Mouse (Mus musculus) Patski (cell line): ENCODE data around the gene Bcas1. TPM values are rescaled to one million over a fixed set of nuclear protein-coding genes. Genes with fewer than 3 reads are reported as not detected.
"Not testable (repeated sequence)": the region's sequence is repeated elsewhere in the genome, so short reads cannot be mapped to it uniquely, and the experiment has no call there.

Source experiments
- ATAC-seq: fragments of 100-300 bp; one replicate; pipeline ENCODE4 v1.8.0; 2021
- CTCF ChIA-PET: fragments of 350-600 bp; sonication (Branson Sonifier 250); formaldehyde crosslinking; loops from one replicate; lab custom pipeline; 2022; ENCODE audit warnings: inconsistent platforms; lab: Charles Lee
- POLR2A ChIA-PET: fragments of 350-600 bp; sonication (Branson Sonifier 250); formaldehyde crosslinking; loops from one replicate; lab custom pipeline; 2022; ENCODE audit warnings: antibody characterized with exemption, inconsistent platforms; lab: Charles Lee
- DNase-seq: peaks from one replicate; pipeline ENCODE4 v3.0.0-alpha.2; 2011; ENCODE audit warnings: low read depth, low spot score
- H3K27me3 ChIP-seq: fragments of 371-371 bp; one replicate; pipeline ENCODE4 v1.5.1; 2021
- CTCF ChIP-seq: fragments of 100-300 bp; IDR thresholded peaks from one replicate; pipeline ENCODE4 v1.5.1; 2021
- in situ Hi-C: fragments of 300-500 bp; cut with MboI; formaldehyde crosslinking; loops from 3 replicates; pipeline ENCODE4 v1.11.1; 2018; ENCODE audit warnings: low pct_unique_long_range_greater_than_20kb, mixed read lengths
- polyA plus RNA-seq: library from polyadenylated mRNA; unstranded; gene quantifications from one replicate; pipeline ENCODE4 v1.2.3, GENCODE M21; 2021

The Bcas1 gene
- polyA plus RNA-seq, 1 experiment from 2014 or later: not detected

GRCm38 (mm10) chr2:170459183-170459582 lies 31.5 kb upstream of the Bcas1 start:
- CTCF ChIA-PET: interaction anchor here (1.7 kb wide), 1 partner anchor 49 kb away, joined by 4 read pairs; no protein-coding TSS in a partner anchor
- POLR2A ChIA-PET: interaction anchor here (0.6 kb wide), 1 partner anchor 11 kb away, joined by 4 read pairs; no protein-coding TSS in a partner anchor
- in situ Hi-C loops: no loop called here

DNA sequence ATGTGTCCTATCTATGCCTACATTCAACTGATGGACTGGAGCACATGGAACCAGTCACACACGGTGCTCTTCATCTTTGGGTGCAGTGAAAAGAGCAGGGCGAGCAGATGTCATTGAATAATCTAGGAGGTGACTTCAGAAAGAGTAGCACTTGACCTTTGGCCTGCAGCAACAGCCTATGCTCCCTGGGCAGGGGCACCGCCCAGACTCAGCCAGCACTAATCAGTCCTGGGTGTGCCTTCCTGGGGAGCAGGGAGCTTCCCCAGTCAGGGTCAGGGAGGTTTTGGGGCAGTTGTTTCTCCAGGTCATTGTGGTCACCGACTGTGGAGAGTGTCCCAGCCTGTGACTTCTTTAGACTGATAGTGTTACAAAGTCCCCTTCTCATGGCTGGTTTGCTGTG lies 26.2 kb upstream of the Bcas1 start:
- in situ Hi-C loops: loop anchor here (5.0 kb wide), 2 partner anchors 53 to 102 kb away; no protein-coding TSS in a partner anchor
- POLR2A ChIA-PET, DNase-seq, ATAC-seq, H3K27me3 ChIP-seq: not testable (repeated sequence)
- CTCF ChIA-PET: interaction anchor here (1.3 to 3.1 kb wide), 2 partner anchors 14 to 54 kb away, joined by 4 to 19 read pairs; no protein-coding TSS in a partner anchor

More at GRCm38 (mm10) chr2:170459183-170459582, 31.5 kb upstream of the Bcas1 start:
- no peaks in the 10 kb centered on the region for H3K27me3 ChIP-seq
- TF ChIP-seq CTCF: no peak
- no peak for DNase-seq
- ATAC-seq: no peak

DNA sequence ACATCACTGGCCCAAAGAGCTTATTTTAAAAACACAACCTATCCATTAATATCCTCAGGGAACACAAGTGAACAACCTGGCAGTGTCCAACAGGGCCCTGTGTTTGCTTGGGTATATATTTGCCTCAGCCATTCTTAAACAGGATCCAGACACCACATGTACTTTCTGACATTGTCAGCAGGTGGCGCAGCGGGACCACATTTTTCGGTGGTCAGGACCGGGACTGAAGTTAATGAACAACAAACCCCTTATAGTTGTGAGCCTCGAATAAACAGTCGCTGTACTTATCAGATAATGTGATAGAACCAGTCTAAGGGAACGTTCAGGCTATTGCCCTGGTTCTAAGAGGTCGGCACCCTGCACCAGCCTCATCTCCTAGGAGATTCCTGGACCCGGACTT lies 23.3 kb upstream of the Bcas1 start:
- DNase-seq (no peak), ATAC-seq (peak; percentile 33)
- no peaks in the 10 kb centered on the region for H3K27me3 ChIP-seq
- peak; percentile 82 for TF ChIP-seq CTCF
- ChIA-PET CTCF (interaction anchor here (0.6 to 7.7 kb wide), 13 partner anchors 8 to 146 kb away, joined by 3 to 174 read pairs (median 4); no protein-coding TSS in a partner anchor), POLR2A (no interaction called here)
- in situ Hi-C loops: loop anchor here (5.0 kb wide), 2 partner anchors 56 to 99 kb away; no protein-coding TSS in a partner anchor

DNA sequence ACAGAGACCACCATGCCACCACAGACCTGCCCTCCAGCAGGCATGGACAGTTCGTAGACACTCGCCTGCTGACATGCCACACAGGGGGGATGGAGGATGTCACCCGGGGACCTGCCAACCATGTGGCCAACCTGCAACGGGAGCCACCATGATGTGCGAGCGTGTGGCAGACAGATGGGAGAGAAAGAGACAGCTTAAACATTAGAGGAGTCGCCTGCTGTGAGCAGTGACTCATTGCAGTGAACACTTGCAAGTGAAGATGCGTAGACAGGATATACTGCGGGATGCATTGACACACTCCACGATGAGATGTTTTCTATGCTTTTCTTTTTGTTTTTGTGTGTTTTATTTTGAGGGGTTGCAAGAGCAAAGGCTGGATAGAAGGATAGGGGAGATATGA lies 20.0 kb upstream of the Bcas1 start:
- H3K27me3 ChIP-seq: no peaks in the 10 kb centered on the region
- in situ Hi-C loops: loop anchor here (10.0 kb wide), 1 partner anchor 147 kb away; no protein-coding TSS in a partner anchor
- CTCF ChIA-PET: interaction anchor here (0.9 to 7.7 kb wide), 5 partner anchors 21 to 61 kb away, joined by 3 to 174 read pairs (median 3); no protein-coding TSS in a partner anchor
- no peak for ATAC-seq
- POLR2A ChIA-PET: interaction anchor here (3.0 kb wide), 1 partner anchor 64 kb away, joined by 9 read pairs; no protein-coding TSS in a partner anchor
- DNase-seq: no peak
- TF ChIP-seq CTCF: no peak

- ATAC-seq (peak; percentile 86), DNase-seq (peak; percentile 65)
- no peaks in the 10 kb centered on the region for H3K27me3 ChIP-seq
- POLR2A ChIA-PET: interaction anchor here (3.0 kb wide), 1 partner anchor 64 kb away, joined by 9 read pairs; no protein-coding TSS in a partner anchor
- CTCF ChIA-PET: interaction anchor here (0.7 to 7.7 kb wide), 5 partner anchors 12 to 61 kb away, joined by 3 to 174 read pairs (median 4); no protein-coding TSS in a partner anchor
- TF ChIP-seq CTCF: no peak
- in situ Hi-C loops: loop anchor here (10.0 kb wide), 1 partner anchor 148 kb away; no protein-coding TSS in a partner anchor
These were observed 19.3 kb upstream of the Bcas1 start for GRCm38 (mm10) chr2:170446843-170447383.

- in situ Hi-C loops: loop anchor here (10.0 kb wide), 1 partner anchor 149 kb away; no protein-coding TSS in a partner anchor
- CTCF ChIA-PET: interaction anchor here (7.7 kb wide), 1 partner anchor 62 kb away, joined by 174 read pairs; no protein-coding TSS in a partner anchor
- no peak for DNase-seq
These were observed 18.2 kb upstream of the Bcas1 start for GRCm38 (mm10) chr2:170445861-170446260.

DNA sequence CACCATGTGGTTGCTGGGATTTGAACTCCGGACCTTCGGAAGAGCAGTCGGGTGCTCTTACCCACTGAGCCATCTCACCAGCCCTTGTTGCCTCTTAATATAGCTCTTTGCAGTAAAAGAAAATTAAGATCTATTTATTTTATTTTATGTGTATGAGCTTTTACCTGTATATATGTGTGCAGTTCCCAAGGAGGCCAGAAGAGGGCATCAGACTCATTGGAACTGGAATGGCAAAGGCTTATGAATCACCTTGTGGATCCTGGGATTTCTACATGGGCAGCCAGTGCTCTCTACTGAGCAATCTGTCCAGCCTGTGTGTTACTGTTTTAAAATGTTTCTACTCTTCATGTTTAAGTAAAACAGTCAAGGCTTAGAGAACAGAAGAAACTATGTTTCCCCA lies 14.9 kb upstream of the Bcas1 start:
- in situ Hi-C loops: loop anchor here (10.0 kb wide), 1 partner anchor 152 kb away; no protein-coding TSS in a partner anchor
- ATAC-seq: no peak
- H3K27me3 ChIP-seq: no peaks in the 10 kb centered on the region
- ChIA-PET POLR2A (no interaction called here), CTCF (interaction anchor here (0.9 to 4.1 kb wide), 10 partner anchors 9 to 87 kb away, joined by 3 to 36 read pairs (median 5); no protein-coding TSS in a partner anchor)
- TF ChIP-seq CTCF: peak; percentile 71
- DNase-seq: no peak

More at GRCm38 (mm10) chr2:170445861-170446260, 18.2 kb upstream of the Bcas1 start:
- no peak for ATAC-seq
- TF ChIP-seq CTCF: no peak
- H3K27me3 ChIP-seq: no peaks in the 10 kb centered on the region
- POLR2A ChIA-PET: interaction anchor here (3.0 kb wide), 1 partner anchor 65 kb away, joined by 9 read pairs; no protein-coding TSS in a partner anchor

DNA sequence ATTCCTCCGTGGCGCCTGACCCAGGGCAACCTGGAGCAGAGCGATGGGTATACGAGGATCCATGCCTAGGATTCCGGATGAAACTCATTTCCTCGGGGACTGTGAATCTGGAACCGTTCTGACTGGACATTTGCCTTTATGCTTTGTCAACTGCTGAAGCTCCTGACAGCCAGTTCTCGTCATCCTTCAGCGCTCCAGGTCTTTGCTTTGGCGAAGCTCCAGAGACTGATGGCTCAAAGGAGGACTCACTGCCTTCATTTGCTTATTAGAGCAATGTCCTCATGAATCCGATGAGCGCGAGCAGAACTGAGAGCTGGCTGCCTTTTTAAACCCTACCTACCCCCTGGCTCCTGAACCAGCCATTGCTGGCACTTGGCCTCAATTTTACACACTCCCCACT lies 11.1 kb upstream of the Bcas1 start:
- POLR2A ChIA-PET: interaction anchor here (0.6 kb wide), 1 partner anchor 1519 kb away, joined by 3 read pairs; no protein-coding TSS in a partner anchor
- CTCF ChIA-PET: interaction anchor here (1.3 kb wide), 1 partner anchor 72 kb away, joined by 6 read pairs; no protein-coding TSS in a partner anchor
- DNase-seq (no peak), ATAC-seq (peak; percentile 69)
- in situ Hi-C loops: no loop called here
- no peak for TF ChIP-seq CTCF
- no peaks in the 10 kb centered on the region for H3K27me3 ChIP-seq

DNA sequence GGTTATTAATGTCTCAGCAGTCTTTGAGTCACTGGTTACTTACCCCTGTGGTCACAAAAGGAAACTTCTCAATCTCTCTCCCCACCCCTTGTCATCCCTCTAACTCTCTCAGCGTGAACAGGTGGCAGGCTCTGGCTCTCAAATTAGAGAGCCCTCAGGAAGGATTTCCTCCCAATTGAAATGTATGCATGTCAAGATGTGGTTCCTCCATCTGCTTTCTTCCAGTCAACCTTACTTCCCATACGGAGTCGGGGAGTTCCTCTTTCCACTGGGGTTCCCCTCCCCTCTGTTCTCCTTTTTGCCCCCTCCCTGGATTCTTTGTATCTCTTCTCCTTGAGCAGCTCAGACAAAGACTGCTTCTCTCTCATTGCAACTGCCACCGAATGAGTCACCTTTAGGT lies 8.6 kb upstream of the Bcas1 start:
- CTCF ChIA-PET: interaction anchor here (1.2 kb wide), 1 partner anchor 17 kb away, joined by 3 read pairs; no protein-coding TSS in a partner anchor
- TF ChIP-seq CTCF: no peak
- DNase-seq (no peak), ATAC-seq (no peak)
- in situ Hi-C loops: no loop called here
- H3K27me3 ChIP-seq: no peaks in the 10 kb centered on the region
- POLR2A ChIA-PET: no interaction called here

- POLR2A ChIA-PET: interaction anchor here (1.0 kb wide), 1 partner anchor 61 kb away, joined by 3 read pairs; no protein-coding TSS in a partner anchor
- DNase-seq (no peak), ATAC-seq (peak; percentile 57)
- CTCF ChIA-PET: interaction anchor here (1.1 to 2.6 kb wide), 3 partner anchors 11 to 31 kb away, joined by 4 to 8 read pairs (median 4); no protein-coding TSS in a partner anchor
- TF ChIP-seq CTCF: no peak
- H3K27me3 ChIP-seq: no peaks in the 10 kb centered on the region
- in situ Hi-C loops: no loop called here
These were observed 4.5 kb upstream of the Bcas1 start for GRCm38 (mm10) chr2:170432152-170432551.
